Mouse (Mus musculus): ENCODE data around the gene Gm5416. TPM values are rescaled to one million over a fixed set of nuclear protein-coding genes. Genes with fewer than 3 reads are reported as not detected.
"Not testable (repeated sequence)": the region's sequence is repeated elsewhere in the genome, so short reads cannot be mapped to it uniquely, and the experiment has no call there.

Gm5416 gene
- total RNA-seq (2021) = not detected
- long read RNA-seq = 0 reads

DNA sequence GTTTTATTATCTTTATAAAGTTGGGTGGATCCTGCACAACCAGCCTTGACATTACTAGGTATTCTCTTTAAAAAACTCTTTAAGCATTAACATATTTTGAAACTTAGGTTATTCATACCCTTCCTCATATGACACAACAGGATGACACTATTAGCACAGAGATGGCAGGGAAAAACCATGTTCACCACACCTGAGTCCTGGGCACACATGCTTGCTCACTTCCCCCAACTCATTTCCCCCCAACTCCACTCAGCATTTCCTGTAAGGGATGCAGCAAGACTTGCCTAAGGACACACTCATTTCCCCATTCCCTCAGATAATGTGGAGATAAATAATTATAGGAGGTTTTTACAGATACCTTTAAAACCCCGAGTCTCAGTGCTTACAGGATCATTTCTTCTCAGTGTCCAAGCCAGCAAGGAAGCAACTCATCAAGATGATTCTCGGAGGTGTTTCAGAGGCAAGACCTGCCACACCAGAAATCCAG is at the start of gene Gm5416:
Gm5416 (plus strand) TSS at position 437 of the 487 bp plus-strand sequence.
- no peak for DNase-seq (ENCODE audit: low spot score in 2 of 2)

- DNase-seq (ENCODE audit: low spot score in 2 of 2) = not testable (repeated sequence)
These were observed 42.4 kb upstream of the Gm5416 start for GRCm38 (mm10) chr16:36167841-36168240.

- DNase-seq (ENCODE audit: low spot score in 2 of 2) = no peak
These were observed 34.1 kb upstream of the Gm5416 start for GRCm38 (mm10) chr16:36176108-36176507.

DNA sequence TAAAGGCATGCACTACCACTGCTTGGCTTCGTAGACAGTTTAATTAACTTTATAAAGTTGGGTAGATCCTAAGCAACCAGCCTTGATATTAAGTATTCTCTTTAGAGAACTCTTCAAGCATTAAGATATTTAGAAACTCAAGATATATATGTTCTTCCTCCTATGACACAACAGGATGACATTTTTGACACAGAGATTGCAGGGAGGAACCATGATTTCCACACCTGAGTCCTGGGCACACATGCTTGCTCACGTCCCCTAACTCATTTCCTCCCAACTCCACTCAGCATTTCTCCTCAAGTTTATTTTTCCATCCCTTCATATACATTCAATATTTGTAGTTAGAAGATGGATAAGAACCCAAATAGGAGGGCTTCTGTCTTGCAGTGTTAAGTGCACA is 30.3 kb upstream of the Gm5416 start:
- DNase-seq (ENCODE audit: low spot score in 2 of 2) = no peak

DNA sequence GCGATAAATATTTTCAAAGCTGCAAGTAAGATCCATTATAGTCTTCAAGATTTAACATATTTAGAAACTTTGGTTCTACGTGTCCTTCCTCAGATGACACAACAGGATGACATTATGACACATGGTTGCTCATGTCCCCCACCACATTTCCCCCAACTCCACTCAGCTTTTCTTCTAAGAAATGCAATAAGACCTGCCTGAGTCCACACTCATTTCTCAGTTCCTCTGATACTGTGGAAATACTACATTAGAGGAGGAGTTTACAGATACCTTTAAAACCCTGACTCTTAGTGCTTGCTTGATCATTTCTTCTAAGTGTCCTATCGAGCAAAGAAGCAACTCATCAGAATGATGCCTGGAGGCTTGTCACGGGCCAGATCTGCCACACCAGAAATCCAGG is 26.3 kb upstream of the Gm5416 start, which contains the start of gene Gm5483:
Gm5483 (plus strand) TSS at position 301 of the 400 bp plus-strand sequence.
- DNase-seq (ENCODE audit: low spot score in 2 of 2) = not testable (repeated sequence)

DNA sequence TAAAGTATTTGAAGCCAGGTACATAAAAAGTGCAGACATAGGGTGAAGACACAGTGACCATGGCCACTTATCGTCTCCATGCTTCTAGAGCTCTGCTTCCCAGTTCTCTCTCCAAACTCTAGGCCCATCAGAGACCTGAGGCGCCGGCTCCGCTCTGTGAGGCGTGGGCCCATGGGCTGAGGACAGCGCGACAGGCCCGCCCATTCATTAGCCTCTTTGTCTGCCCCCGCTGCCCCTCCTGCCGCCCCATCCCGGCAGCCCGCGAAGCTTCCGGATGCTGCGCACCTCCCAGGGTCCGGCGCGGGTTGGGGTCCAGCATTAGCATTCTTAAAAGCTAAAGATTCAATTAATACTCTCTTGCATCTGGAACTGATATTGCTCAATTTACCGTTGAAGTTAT is 11.0 kb upstream of the Gm5416 start:
- no peak for DNase-seq (ENCODE audit: low spot score in 2 of 2)

DNA sequence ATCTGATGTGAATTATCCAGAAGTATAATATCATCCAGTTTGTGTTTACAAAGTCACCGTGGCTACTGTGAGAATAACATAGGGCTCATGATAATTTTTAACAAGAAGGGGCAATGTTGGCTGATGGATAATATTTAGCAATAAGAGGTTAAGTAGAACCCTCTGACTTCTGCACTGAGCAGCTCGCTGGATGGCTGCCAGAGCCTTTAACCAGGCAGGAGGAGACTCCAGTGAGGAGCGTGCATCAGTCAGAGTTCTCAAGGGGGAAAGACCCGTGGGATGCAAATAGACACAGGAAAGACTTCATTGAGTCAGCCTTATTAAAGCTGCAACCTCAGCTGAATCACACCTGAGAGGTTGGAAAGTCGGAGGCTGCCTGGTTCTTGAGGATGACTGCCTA is 6.4 kb upstream of the Gm5416 start:
- DNase-seq (ENCODE audit: low spot score in 2 of 2) = no peak

DNA sequence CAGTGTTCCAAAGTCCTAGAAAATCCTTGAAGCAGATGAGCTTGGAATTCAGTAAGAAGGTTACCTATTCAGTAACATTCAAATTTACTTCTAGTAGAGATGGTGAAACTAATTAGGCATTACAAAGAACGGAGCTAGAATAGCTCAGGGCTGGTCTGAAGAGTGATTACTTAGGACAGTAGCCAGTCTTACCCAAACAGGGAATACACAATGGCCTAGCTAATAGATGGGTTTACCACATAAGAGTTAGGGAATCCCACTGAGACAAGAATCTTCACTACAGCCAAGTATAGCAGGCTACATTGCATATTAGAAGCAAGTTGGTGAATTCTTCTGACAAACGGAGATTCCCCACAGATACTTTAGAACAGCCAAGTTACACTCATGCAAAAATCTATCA is 4.5 kb upstream of the Gm5416 start:
- DNase-seq (ENCODE audit: low spot score in 2 of 2) = not testable (repeated sequence)

GRCm38 (mm10) chr16:36221168-36221567 is 11.0 kb downstream of the Gm5416 start, which contains the start of gene 2010005H15Rik:
Gene 2010005H15Rik (plus strand): TSS chr16:36221468.
- DNase-seq (ENCODE audit: low spot score in 2 of 2) = not testable (repeated sequence)

DNA sequence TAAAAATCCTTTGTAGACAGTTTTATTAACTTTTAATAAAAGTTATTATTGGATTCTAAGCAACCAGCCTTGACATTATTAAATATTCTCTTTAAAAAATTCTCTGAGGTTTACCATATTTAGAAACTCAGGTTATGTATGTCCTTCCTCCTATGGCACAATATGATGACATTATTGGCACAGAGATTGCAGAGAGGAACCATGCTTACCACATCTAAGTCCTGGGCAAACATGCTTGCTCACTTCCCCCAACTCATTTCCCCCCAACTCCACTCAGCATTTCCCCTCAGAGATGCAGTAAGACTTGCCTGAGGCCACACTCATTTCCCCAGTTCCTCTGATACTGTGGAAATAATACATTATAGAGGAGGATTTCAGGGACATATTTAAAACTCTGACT is 50.4 kb downstream of the Gm5416 start:
- DNase-seq (ENCODE audit: low spot score in 2 of 2) = not testable (repeated sequence)

Other genes with a start within 250 kb of the Gm5416 start
- 100 to 1,000 TPM in 1 of 2 experiments, 10 to 100 TPM in 1; 96.2 to 102 TPM for gene Kpna1, start 231.7 kb upstream of the Gm5416 start, total RNA-seq (2021)
- gene Wdr5b, start 169.2 kb upstream of the Gm5416 start, total RNA-seq (2021) = 1 to 10 TPM; 4.5 to 5.8 TPM
- 10 to 100 TPM; 95.2 to 95.4 TPM for gene Fam162a, start 138.8 kb upstream of the Gm5416 start, total RNA-seq (2021)
- 10 to 100 TPM; 21.5 to 22.1 TPM for gene Ccdc58, start 138.7 kb upstream of the Gm5416 start, total RNA-seq (2021)
- gene Csta1, start 79.2 kb upstream of the Gm5416 start, total RNA-seq (2021) = not detected
- gene Stfa2l1, start 53.6 kb upstream of the Gm5416 start, total RNA-seq (2021) = 1 to 10 TPM in 1 of 2 experiments, not detected in 1; 2.8 TPM
- gene Gm5483, start 26.2 kb upstream of the Gm5416 start, total RNA-seq (2021) = 1 to 10 TPM in 1 of 2 experiments, not detected in 1; 3.2 TPM
- not detected for gene 2010005H15Rik, start 11.1 kb downstream of the Gm5416 start, total RNA-seq (2021)
- 1 to 10 TPM in 1 of 2 experiments, not detected in 1; 2.9 TPM for gene Stfa1, start 66.5 kb downstream of the Gm5416 start, total RNA-seq (2021)
- not detected for gene BC117090, start 123.9 kb downstream of the Gm5416 start, total RNA-seq (2021)
- 1 to 10 TPM in 1 of 2 experiments, not detected in 1; 4.5 TPM for gene BC100530, start 157.3 kb downstream of the Gm5416 start, total RNA-seq (2021)
- under 1 TPM in 1 of 2 experiments, not detected in 1; 0.89 TPM for gene Stfa2, start 198.1 kb downstream of the Gm5416 start, total RNA-seq (2021)
- 1 to 10 TPM in 1 of 2 experiments, not detected in 1; 2.5 TPM for gene Stfa3, start 245.0 kb downstream of the Gm5416 start, total RNA-seq (2021)

Measured in layer of hippocampus, postnatal 10 days (tissue).